Mouse (Mus musculus): ENCODE measurements around the gene Ccnjl. TPM values are rescaled to one million over a fixed set of nuclear protein-coding genes. Genes with fewer than 3 reads are reported as not detected.
A peak's percentile ranks its signal among the peaks of the same experiment; 100 is the strongest.

Ccnjl gene
- total RNA-seq, 2 experiments from 2014 or later, result 4.4 to 5.2 TPM

DNA sequence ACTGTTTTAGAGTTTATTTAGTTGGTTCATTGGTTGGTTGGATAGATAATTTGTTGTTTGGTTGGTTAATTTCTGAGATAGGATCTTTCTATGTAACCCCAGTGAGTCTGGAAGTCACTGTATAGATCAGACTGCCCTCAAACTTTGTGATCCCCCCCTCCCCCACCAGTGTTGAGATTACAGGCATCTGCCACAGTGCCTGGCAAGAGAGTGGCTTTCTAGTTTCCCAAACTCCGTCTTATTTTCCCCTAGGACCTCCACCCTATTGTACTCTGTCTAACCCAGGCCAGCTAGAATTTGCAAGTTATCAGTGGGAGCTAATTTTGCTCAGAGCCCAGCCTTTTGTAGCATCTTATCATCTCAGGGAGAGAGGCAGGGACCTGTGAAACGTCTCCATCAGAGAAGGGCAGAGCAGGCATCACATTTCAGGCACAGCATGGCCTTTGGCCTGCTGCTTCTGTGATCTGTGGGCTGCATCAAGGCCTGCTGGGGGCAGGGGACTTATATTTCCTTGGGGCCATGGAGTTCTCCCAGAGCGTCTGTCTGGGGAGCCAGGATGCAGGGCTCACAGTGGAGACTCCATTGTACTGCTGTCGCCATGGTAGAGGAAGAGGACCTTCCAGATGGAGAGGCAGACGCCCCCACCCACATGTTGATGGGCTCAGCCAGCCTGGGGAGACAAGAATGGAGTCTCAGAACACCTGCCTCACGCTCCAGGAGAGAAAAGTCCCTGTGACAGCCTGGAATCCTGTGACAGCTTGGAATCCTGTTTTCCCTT, 31.1 kb downstream of the Ccnjl start:
- DNase-seq (ENCODE audit: extremely low spot score in 1 of 2, low spot score in 2 of 2), result peak; percentile 49 to 58

GRCm38 (mm10) chr11:43563654-43564244, 35.2 kb downstream of the Ccnjl start:
- no peak for DNase-seq (ENCODE audit: extremely low spot score in 1 of 2, low spot score in 2 of 2)
- intact Hi-C loops (cut with DNase I), result no loop called here

More for the DNA sequence above, 31.1 kb downstream of the Ccnjl start:
- intact Hi-C loops (cut with DNase I), result no loop called here

GRCm38 (mm10) chr11:43565414-43565813, 36.8 kb downstream of the Ccnjl start:
- intact Hi-C loops (cut with DNase I), result no loop called here
- no peak for DNase-seq (ENCODE audit: extremely low spot score in 1 of 2, low spot score in 2 of 2)

DNA sequence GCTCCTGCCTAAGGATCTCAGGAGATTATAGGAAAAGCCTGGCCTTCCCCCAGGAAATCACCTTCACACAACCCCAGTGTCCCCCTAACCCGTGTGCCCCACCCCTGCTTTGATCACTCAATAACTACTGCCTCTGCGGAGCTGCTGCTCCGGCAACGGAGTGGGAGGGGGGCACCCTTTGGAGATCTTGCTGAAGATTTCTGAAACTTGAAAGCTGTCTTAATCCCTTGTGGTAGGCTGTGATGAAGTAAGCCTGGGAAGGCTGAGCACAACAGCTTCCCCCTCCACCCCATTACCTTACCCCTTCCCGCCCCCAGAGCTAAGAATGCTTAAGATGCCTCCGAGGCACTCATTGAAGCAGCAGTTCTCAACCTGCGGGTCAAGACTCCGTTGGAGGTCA, 37.3 kb downstream of the Ccnjl start:
- DNase-seq (ENCODE audit: extremely low spot score in 1 of 2, low spot score in 2 of 2), result no peak
- intact Hi-C loops (cut with DNase I), result no loop called here

DNA sequence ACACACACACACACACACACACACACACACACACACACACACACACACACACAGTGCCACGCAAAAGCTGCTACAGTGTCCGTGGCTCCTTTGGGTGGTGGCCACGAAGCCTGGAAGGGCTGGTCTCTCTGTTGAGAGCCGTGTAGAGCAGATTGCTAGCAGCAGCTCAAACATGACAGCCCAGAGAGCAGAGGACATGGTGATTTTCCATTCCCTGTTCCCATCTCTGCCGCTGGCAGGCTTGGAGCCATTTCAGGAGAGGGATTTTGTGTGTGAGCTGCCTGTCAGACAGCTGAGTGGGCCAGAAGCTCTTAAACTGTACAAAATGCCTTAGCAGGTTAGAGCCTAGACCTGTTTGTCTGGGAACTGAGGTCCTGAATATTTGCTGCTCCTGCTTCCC, 38.1 kb downstream of the Ccnjl start:
- no peak for DNase-seq (ENCODE audit: extremely low spot score in 1 of 2, low spot score in 2 of 2)
- intact Hi-C loops (cut with DNase I), result no loop called here

DNA sequence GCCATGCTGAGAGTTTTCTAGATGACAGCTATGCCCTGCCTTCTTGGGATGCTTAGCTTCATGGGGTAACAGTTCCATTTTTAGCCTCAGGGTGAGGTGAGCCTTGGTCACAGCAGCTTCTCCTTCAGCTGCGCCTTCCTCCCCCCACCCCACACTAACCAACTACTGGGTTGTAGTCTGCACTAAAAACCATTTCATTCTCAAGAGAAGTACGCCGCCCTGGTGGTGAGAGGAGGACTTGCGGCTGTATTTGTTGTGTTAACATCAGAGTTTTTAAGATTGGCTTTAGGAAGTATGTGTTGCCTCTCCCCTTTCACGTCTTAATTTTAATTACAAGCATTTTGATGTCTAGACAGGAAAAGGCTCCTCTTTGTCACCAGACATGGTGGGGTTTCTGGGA, 39.7 kb downstream of the Ccnjl start:
- no peak for DNase-seq (ENCODE audit: extremely low spot score in 1 of 2, low spot score in 2 of 2)
- intact Hi-C loops (cut with DNase I), result no loop called here

DNA sequence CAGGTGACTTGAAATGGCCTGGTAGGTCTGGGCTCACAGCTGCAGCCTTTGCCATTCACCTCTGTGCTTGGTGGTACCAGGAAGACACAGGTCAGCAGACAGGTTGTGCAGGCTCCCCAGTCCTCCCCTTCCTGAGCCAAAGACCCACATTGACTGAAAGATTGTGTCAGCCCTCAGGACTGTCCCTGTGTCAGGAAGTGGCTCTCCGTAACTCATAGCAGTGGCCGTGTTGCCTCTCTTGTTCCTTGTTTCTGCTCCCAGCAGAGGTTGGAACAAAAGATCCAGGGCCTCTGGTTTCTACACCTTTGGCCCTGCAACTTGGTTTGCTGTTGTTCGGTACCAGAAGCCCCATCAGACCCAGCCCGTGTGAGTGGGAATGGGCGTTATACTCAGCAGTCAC, 40.6 kb downstream of the Ccnjl start:
- DNase-seq (ENCODE audit: extremely low spot score in 1 of 2, low spot score in 2 of 2), result no peak
- intact Hi-C loops (cut with DNase I), result no loop called here

GRCm38 (mm10) chr11:43569595-43569994, 41.0 kb downstream of the Ccnjl start:
- peak; percentile 31 to 92 for DNase-seq (ENCODE audit: extremely low spot score in 1 of 2, low spot score in 2 of 2)
- intact Hi-C loops (cut with DNase I), result no loop called here

DNA sequence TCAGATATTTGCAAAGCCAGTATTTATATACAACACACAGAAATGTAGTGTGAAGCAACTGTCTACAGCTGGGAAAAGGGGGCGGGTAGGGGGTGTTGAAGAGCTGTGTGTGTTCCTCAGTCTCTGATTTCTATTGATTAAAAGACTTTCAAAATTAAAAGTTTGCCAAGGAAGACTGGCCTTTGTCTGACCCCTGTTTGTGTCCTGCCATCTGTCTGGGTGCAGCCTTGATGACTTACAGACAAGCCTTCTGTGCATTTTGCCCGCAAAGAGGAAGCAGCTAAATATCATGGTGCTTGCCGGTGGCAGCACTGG, 46.4 kb downstream of the Ccnjl start:
- intact Hi-C loops (cut with DNase I), result no loop called here
- no peak for DNase-seq (ENCODE audit: extremely low spot score in 1 of 2, low spot score in 2 of 2)

GRCm38 (mm10) chr11:43575376-43576151, 47.0 kb downstream of the Ccnjl start:
- intact Hi-C loops (cut with DNase I), result no loop called here
- no peak for DNase-seq (ENCODE audit: extremely low spot score in 1 of 2, low spot score in 2 of 2)

GRCm38 (mm10) chr11:43577713-43578478, 49.3 kb downstream of the Ccnjl start:
- DNase-seq (ENCODE audit: extremely low spot score in 1 of 2, low spot score in 2 of 2), result no peak
- intact Hi-C loops (cut with DNase I), result no loop called here

- intact Hi-C loops (cut with DNase I), result loop anchor here (10.0 kb wide), 1 partner anchor 91 kb away; no protein-coding TSS in a partner anchor
- DNase-seq (ENCODE audit: extremely low spot score in 1 of 2, low spot score in 2 of 2), result no peak
Observed at GRCm38 (mm10) chr11:43585211-43586005, 56.8 kb downstream of the Ccnjl start.

DNA sequence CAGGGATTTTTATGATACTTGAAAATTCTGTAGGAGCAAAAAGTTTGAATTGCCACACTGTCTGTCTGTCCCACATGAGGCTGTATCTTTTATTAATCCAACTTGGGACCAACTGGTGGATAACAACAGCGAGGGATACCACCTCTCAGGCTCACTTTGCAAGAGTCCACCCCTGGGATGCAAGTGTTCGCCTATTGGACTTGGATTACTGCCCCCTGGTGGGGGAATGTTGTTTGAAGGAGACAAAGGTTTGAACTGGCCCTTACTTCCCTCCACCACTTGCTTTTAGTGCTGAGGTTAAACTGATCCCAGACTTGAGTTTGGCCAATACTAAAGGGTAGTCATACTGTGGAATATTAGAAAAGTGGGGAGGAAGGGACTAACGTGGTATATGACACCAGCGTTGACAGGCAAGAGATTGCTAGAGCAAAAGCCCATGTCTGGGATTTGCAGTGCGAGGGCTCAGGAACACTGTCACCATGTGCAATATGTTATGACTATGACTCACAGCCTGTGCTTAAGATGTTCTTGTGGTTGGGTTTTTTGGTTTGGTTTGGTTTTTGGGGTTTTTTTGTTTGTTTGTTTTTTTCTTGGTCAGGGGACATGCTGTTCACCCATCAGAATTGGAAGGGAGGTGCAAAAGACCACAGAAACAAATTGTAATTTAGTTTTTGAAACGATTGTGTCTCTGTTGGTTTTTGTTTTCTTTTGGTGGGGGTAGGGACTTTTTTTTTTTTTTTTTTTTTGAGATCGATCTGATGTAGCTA, 57.9 kb downstream of the Ccnjl start, which contains the start of gene 4933415A04Rik:
Gene 4933415A04Rik (plus strand): TSS at position 717 of the 767 bp plus-strand sequence.
- intact Hi-C loops (cut with DNase I), result loop anchor here (10.0 kb wide), 1 partner anchor 92 kb away; no protein-coding TSS in a partner anchor
- DNase-seq (ENCODE audit: extremely low spot score in 1 of 2, low spot score in 2 of 2), result peak; percentile 32 to 76

- intact Hi-C loops (cut with DNase I), result loop anchor here (10.0 kb wide), 1 partner anchor 95 kb away; no protein-coding TSS in a partner anchor
Observed at GRCm38 (mm10) chr11:43589530-43590072, 61.0 kb downstream of the Ccnjl start.

GRCm38 (mm10) chr11:43601440-43601839, 72.9 kb downstream of the Ccnjl start, which contains the start of gene Fabp6:
Gene Fabp6 (minus strand): TSS chr11:43601540.
- DNase-seq (ENCODE audit: extremely low spot score in 1 of 2, low spot score in 2 of 2), result no peak
- intact Hi-C loops (cut with DNase I), result no loop called here

More at GRCm38 (mm10) chr11:43589530-43590072, 61.0 kb downstream of the Ccnjl start:
- DNase-seq (ENCODE audit: extremely low spot score in 1 of 2, low spot score in 2 of 2), result no peak

- intact Hi-C loops (cut with DNase I), result no loop called here
- DNase-seq (ENCODE audit: extremely low spot score in 1 of 2, low spot score in 2 of 2), result no peak
Observed at GRCm38 (mm10) chr11:43604207-43604606, 75.6 kb downstream of the Ccnjl start.

GRCm38 (mm10) chr11:43604891-43605290, 76.3 kb downstream of the Ccnjl start:
- intact Hi-C loops (cut with DNase I), result no loop called here
- DNase-seq (ENCODE audit: extremely low spot score in 1 of 2, low spot score in 2 of 2), result no peak
